Mouse (Mus musculus) left cerebral cortex, postnatal 4 days (tissue): ENCODE measurements around the gene Anapc13. TPM values are rescaled to one million over a fixed set of nuclear protein-coding genes. Genes with fewer than 3 reads are reported as not detected.
A peak's percentile ranks its signal among the peaks of the same experiment; 100 is the strongest.

ENCODE experiments used
- DNase-seq: peaks from one replicate; pipeline ENCODE4 v3.0.0-alpha.2; 2022
- intact Hi-C: fragments of 180-260 bp; cut with DNase I; formaldehyde crosslinking; loops from one replicate; pipeline ENCODE4 v1.15.1; 2025
- total RNA-seq, 2 experiments: library from RNA; stranded (reverse); gene quantifications; 2 replicates each; pipeline ENCODE4 v1.2.3; 2021

The Anapc13 gene
- 10 to 100 TPM; 80.9 to 91.4 TPM for total RNA-seq

- DNase-seq = peak; percentile 99
- intact Hi-C loops = no loop called here
These were observed at the start of gene Anapc13, which contains the start of gene Cep63 for GRCm38 (mm10) chr9:102625983-102626838. TSS of gene Anapc13 (plus strand) at chr9:102626296. TSS of gene Cep63 (minus strand) at chr9:102626534.

- intact Hi-C loops = no loop called here
- DNase-seq = no peak
These were observed 48.6 kb upstream of the Anapc13 start for GRCm38 (mm10) chr9:102577480-102577879.

- DNase-seq = no peak
These were observed 44.1 kb upstream of the Anapc13 start for GRCm38 (mm10) chr9:102581921-102582469.

GRCm38 (mm10) chr9:102587347-102587746 is 38.7 kb upstream of the Anapc13 start:
- intact Hi-C loops = no loop called here
- no peak for DNase-seq

More at GRCm38 (mm10) chr9:102581921-102582469, 44.1 kb upstream of the Anapc13 start:
- intact Hi-C loops = no loop called here

GRCm38 (mm10) chr9:102594667-102595393 is 31.3 kb upstream of the Anapc13 start:
- intact Hi-C loops = no loop called here
- no peak for DNase-seq

GRCm38 (mm10) chr9:102595662-102596436 is 30.2 kb upstream of the Anapc13 start:
- no peak for DNase-seq

GRCm38 (mm10) chr9:102601187-102601586 is 24.9 kb upstream of the Anapc13 start:
- intact Hi-C loops = no loop called here
- no peak for DNase-seq

More at GRCm38 (mm10) chr9:102595662-102596436, 30.2 kb upstream of the Anapc13 start:
- intact Hi-C loops = no loop called here

- no peak for DNase-seq
- intact Hi-C loops = no loop called here
These were observed 24.4 kb upstream of the Anapc13 start for GRCm38 (mm10) chr9:102601666-102602065.

GRCm38 (mm10) chr9:102605162-102605561 is 20.9 kb upstream of the Anapc13 start:
- intact Hi-C loops = no loop called here
- DNase-seq = no peak

- intact Hi-C loops = no loop called here
- DNase-seq = no peak
These were observed 18.6 kb upstream of the Anapc13 start for GRCm38 (mm10) chr9:102607471-102607870.

- intact Hi-C loops = no loop called here
- no peak for DNase-seq
These were observed 16.9 kb upstream of the Anapc13 start for GRCm38 (mm10) chr9:102609221-102609620.

GRCm38 (mm10) chr9:102615071-102615470 is 11.0 kb upstream of the Anapc13 start:
- no peak for DNase-seq
- intact Hi-C loops = no loop called here

- no peak for DNase-seq
- intact Hi-C loops = no loop called here
These were observed 9.8 kb upstream of the Anapc13 start for GRCm38 (mm10) chr9:102616267-102616666.

- intact Hi-C loops = no loop called here
- no peak for DNase-seq
These were observed 4.7 kb upstream of the Anapc13 start for GRCm38 (mm10) chr9:102621385-102621784.

GRCm38 (mm10) chr9:102622192-102622857 is 3.8 kb upstream of the Anapc13 start:
- intact Hi-C loops = no loop called here
- peak; percentile 40 for DNase-seq

- no peak for DNase-seq
- intact Hi-C loops = no loop called here
These were observed 3.2 kb upstream of the Anapc13 start for GRCm38 (mm10) chr9:102622876-102623275.

GRCm38 (mm10) chr9:102623581-102623980 is 2.5 kb upstream of the Anapc13 start:
- intact Hi-C loops = no loop called here

GRCm38 (mm10) chr9:102625401-102625982 is 604 bp upstream of the Anapc13 start:
- peak; percentile 62 for DNase-seq
- intact Hi-C loops = no loop called here

More at GRCm38 (mm10) chr9:102623581-102623980, 2.5 kb upstream of the Anapc13 start:
- DNase-seq = no peak

GRCm38 (mm10) chr9:102626839-102627225 is 736 bp downstream of the Anapc13 start:
- intact Hi-C loops = no loop called here

GRCm38 (mm10) chr9:102627442-102627841 is 1.3 kb downstream of the Anapc13 start:
- no peak for DNase-seq
- intact Hi-C loops = no loop called here

More at GRCm38 (mm10) chr9:102626839-102627225, 736 bp downstream of the Anapc13 start:
- DNase-seq = no peak
